Mouse (Mus musculus): ENCODE measurements around the gene Sf3a1. TPM values are rescaled to one million over a fixed set of nuclear protein-coding genes. Genes with fewer than 3 reads are reported as not detected.

Gene Sf3a1
- polyA plus RNA-seq, 1 experiment from 2014 or later = 43.1 TPM

DNA sequence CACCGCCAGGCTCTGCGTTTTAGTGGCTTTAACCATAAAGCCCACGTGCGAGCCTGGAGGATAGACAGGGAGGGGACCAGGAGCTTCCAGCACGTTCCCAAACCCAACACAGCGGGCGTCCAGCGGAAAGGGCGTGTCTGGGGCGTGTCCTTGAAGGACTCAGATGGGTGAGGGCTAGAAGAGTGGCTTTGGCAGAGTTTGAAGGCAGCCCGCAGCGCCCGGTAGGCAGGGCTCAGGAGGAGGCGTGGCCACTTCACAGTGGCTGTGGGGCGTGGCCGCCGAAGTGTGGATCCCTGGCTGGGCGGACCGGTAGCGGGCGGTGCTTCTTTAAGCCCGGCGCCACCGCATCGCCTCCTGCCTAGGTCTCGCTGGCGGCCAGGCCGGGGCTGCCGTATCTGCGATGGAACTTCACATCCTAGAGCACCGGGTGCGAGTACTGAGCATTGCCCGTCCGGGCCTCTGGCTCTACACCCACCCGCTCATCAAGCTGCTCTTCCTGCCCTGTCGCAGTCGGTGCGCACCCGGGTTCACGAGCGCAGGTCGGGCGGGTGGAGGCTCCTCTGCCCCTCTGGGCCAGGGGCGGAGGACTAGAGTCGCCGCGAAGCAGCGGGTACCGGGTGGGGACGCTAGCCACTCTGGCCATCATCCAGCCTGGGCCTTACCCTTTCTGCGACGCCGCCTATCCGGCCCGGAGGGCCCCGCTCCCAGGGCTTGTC lies 57.9 kb downstream of the Sf3a1 start, which contains the start of gene Castor1:
Castor1 (plus strand) TSS at position 312 of the 716 bp plus-strand sequence.
- peak within 1 kb of the TSS; percentile 20; the same call in 1 of the 2 replicates for H3K27ac ChIP-seq (ENCODE audit: poor library complexity, severe bottlenecking)
- peaks cover 13% of the 10 kb centered on the region; the same call in 1 of the 2 replicates for H3K27me3 ChIP-seq (replicated peaks)
- peak within 1 kb of the TSS; percentile 73 for H3K9ac ChIP-seq
- peaks cover 21% of the 10 kb centered on the region for H3K36me3 ChIP-seq
- ATAC-seq (ENCODE audit: insufficient number of reproducible peaks, low FRiP score) = peak; percentile 92
- H3K9me3 ChIP-seq (replicated peaks) = no peaks in the 10 kb centered on the region
- H3K4me2 ChIP-seq = peak within 1 kb of the TSS; percentile 88
- peaks cover 15% of the 10 kb centered on the region for H3K4me1 ChIP-seq (replicated peaks)
- WGBS = 2% methylated on average over 55 of the region's 56 CpGs
- H3K4me3 ChIP-seq = peak within 1 kb of the TSS; percentile 53

GRCm38 (mm10) chr11:4218637-4219036 lies 58.5 kb downstream of the Sf3a1 start:
- WGBS = 12% methylated on average over 6 of the region's 6 CpGs
- Histone ChIP-seq H3K4me1 (replicated peaks) (peaks cover 20% of the 10 kb centered on the region), H3K36me3 (peaks cover 16% of the 10 kb centered on the region), H3K9me3 (replicated peaks) (no peaks in the 10 kb centered on the region), H3K9ac (peak overlapping the region; percentile 73), H3K27me3 (replicated peaks) (peaks cover 13% of the 10 kb centered on the region; the same call in 1 of the 2 replicates), H3K4me3 (peak overlapping the region; percentile 53), H3K27ac (ENCODE audit: poor library complexity, severe bottlenecking) (no peak overlapping the region), H3K4me2 (peak overlapping the region; percentile 88)
- ATAC-seq (ENCODE audit: insufficient number of reproducible peaks, low FRiP score) = no peak

GRCm38 (mm10) chr11:4219317-4219751 lies 59.2 kb downstream of the Sf3a1 start:
- no peak overlapping the region for H3K27ac ChIP-seq (ENCODE audit: poor library complexity, severe bottlenecking)
- H3K4me2 ChIP-seq = no peak overlapping the region; the same call in 1 of the 2 replicates
- ATAC-seq (ENCODE audit: insufficient number of reproducible peaks, low FRiP score) = no peak
- H3K36me3 ChIP-seq = peaks cover 9% of the 10 kb centered on the region
- H3K4me3 ChIP-seq = no peak overlapping the region
- peaks cover 13% of the 10 kb centered on the region; the same call in 1 of the 2 replicates for H3K27me3 ChIP-seq (replicated peaks)
- no peak overlapping the region for H3K9ac ChIP-seq
- 7% methylated on average over 2 of the region's 2 CpGs for WGBS
- H3K4me1 ChIP-seq (replicated peaks) = peaks cover 22% of the 10 kb centered on the region
- no peaks in the 10 kb centered on the region for H3K9me3 ChIP-seq (replicated peaks)

GRCm38 (mm10) chr11:4219908-4220307 lies 59.8 kb downstream of the Sf3a1 start:
- 51% methylated on average over 9 of the region's 9 CpGs for whole genome bisulfite sequencing
- H3K9me3 ChIP-seq (replicated peaks) = no peaks in the 10 kb centered on the region
- no peak overlapping the region for H3K4me3 ChIP-seq
- peaks cover 3% of the 10 kb centered on the region for H3K36me3 ChIP-seq
- H3K4me1 ChIP-seq (replicated peaks) = peaks cover 22% of the 10 kb centered on the region
- no peak overlapping the region for H3K9ac ChIP-seq
- no peak overlapping the region for H3K4me2 ChIP-seq
- peaks cover 13% of the 10 kb centered on the region; the same call in 1 of the 2 replicates for H3K27me3 ChIP-seq (replicated peaks)
- no peak for ATAC-seq (ENCODE audit: insufficient number of reproducible peaks, low FRiP score)
- no peak overlapping the region for H3K27ac ChIP-seq (ENCODE audit: poor library complexity, severe bottlenecking)

DNA sequence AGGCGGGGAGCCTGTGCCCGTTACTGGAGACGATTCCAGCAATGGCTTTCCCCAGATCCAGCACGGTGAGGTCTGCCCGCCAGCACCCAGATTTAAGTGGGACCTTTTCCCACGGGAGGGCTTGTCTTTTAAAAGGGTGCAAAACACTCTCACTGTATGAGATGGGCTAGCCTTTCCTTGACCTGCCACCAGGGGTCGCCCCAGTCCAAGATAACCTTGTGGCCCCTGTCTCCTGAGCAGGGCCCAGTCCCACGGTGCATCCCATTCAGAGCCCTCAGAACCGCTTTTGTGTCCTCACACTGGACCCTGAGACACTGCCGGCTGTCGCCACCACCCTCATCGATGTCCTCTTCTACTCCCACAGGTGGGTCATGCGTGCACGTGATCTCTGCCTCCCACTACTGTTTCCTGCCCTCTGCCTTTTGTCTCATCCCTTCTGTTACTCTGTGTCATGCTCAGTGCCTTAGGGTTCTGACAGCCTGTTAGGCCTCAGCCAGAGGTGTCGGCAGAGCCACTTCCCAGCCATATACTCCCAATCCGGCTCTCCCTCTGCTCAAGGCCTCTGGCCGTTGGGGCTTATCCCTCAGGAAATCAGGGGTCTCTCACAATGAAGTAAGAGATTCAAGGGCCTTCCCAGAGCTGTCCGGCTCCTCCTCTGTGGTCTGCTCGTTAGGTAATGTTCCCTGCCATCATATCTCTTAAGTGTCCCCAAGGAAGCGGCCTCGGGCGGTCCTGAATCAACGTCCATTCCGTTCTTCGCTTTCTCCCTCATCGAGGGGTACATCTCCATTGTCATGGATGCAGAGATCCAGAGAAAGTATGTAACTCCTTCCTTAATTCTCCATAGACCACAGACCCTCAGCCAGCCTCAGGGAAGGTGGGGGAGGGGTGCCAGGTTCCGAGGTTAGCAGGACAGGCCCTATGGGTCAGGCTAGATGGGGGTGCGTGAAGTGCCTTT lies 60.6 kb downstream of the Sf3a1 start:
- Histone ChIP-seq H3K4me3 (no peak overlapping the region), H3K4me2 (no peak overlapping the region), H3K27me3 (replicated peaks) (peaks cover 13% of the 10 kb centered on the region; the same call in 1 of the 2 replicates), H3K9ac (no peak overlapping the region), H3K36me3 (no peaks in the 10 kb centered on the region), H3K4me1 (replicated peaks) (peaks cover 20% of the 10 kb centered on the region), H3K27ac (ENCODE audit: poor library complexity, severe bottlenecking) (no peak overlapping the region), H3K9me3 (replicated peaks) (no peaks in the 10 kb centered on the region)
- no peak for ATAC-seq (ENCODE audit: insufficient number of reproducible peaks, low FRiP score)
- WGBS = 48% methylated on average over 28 of the region's 28 CpGs

DNA sequence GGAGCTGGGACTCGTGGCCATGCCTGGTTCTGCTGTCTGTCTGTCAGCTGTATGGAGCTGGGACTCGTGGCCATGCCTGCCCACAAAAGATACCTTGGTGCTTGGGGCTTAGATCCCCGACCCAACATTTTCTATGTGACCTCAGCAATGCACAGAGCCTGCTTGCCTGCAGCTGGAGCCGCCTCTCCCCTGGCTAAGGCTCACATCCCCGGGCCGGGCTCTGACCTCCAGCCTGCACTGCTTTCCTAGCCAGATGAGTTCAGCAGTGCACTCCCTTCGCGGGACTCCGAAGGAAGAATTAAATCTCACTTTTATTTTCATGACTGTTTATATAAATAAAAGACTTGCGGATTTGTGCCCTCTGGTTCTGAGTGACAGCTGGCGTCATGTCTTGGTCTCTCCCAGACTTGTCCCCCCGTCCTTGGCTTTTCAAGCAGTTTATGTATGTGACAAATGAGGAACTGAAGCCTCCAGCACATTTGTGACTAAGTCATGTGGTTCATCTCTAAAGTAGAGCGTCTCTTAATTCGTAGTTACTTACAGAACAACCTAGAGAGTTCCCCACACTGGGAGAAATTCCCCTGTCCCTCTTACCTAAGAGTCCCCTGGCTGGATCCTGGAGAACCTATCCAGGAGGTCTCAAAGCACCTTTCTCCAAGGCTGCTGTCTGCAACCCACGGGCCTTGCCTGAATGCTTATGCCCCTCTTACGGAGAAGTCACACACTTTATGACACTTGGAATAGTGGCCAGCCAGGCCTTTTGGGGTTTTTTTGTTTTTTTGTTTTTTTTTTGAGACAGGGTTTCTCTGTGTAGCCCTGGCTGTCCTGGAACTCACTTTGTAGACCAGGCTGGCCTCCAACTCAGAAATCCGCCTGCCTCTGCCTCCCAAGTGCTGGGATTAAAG lies 62.1 kb downstream of the Sf3a1 start:
- no peak overlapping the region for H3K9ac ChIP-seq
- H3K4me1 ChIP-seq (replicated peaks) = peaks cover 12% of the 10 kb centered on the region
- 73% methylated on average over 17 of the region's 17 CpGs for WGBS
- H3K27me3 ChIP-seq (replicated peaks) = peaks cover 13% of the 10 kb centered on the region; the same call in 1 of the 2 replicates
- no peaks in the 10 kb centered on the region for H3K36me3 ChIP-seq
- no peak overlapping the region for H3K27ac ChIP-seq (ENCODE audit: poor library complexity, severe bottlenecking)
- H3K9me3 ChIP-seq (replicated peaks) = no peaks in the 10 kb centered on the region
- no peak overlapping the region for H3K4me3 ChIP-seq
- no peak overlapping the region for H3K4me2 ChIP-seq
- no peak for ATAC-seq (ENCODE audit: insufficient number of reproducible peaks, low FRiP score)

- Histone ChIP-seq H3K4me2 (0 out of 2 replicates have a peak overlapping the region, but pooled peaks have one; percentile 13), H3K4me1 (replicated peaks) (peaks cover 8% of the 10 kb centered on the region), H3K27ac (ENCODE audit: poor library complexity, severe bottlenecking) (no peak overlapping the region; the same call in 1 of the 2 replicates), H3K4me3 (peak overlapping the region; percentile 6; the same call in 1 of the 2 replicates), H3K9me3 (replicated peaks) (no peaks in the 10 kb centered on the region), H3K27me3 (replicated peaks) (peaks cover 16% of the 10 kb centered on the region; the same call in 1 of the 2 replicates), H3K36me3 (no peaks in the 10 kb centered on the region), H3K9ac (no peak overlapping the region)
- 27% methylated on average over 5 of the region's 7 CpGs for WGBS
- peak; percentile 89 for ATAC-seq (ENCODE audit: insufficient number of reproducible peaks, low FRiP score)
Measured at GRCm38 (mm10) chr11:4223393-4224188, 63.4 kb downstream of the Sf3a1 start.

DNA sequence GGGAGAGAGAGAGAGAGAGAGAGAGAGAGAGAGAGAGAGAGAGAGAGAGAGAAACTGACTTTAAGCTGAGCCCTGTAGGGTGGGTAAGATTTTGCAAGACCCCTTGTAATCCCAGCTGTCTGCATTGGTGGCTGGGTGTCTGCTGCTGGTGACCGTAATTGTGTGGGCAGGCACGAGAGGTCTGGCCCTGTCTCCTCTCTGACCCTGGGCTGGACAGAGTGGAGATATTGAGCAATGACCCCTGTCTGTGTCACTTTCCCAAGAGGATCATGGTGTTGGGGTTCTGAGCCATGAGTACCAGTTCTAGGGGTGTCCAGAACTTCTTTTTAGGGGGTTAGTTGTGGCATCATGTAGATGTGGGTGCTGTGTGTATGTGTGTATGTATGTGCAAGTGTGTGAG lies 64.1 kb downstream of the Sf3a1 start:
- no peaks in the 10 kb centered on the region for H3K9me3 ChIP-seq (replicated peaks)
- no peak overlapping the region for H3K27ac ChIP-seq (ENCODE audit: poor library complexity, severe bottlenecking)
- 28% methylated on average over 2 of the region's 2 CpGs for WGBS
- peak overlapping the region; percentile 2; the same call in 1 of the 2 replicates for H3K4me3 ChIP-seq
- H3K9ac ChIP-seq = no peak overlapping the region
- no peak for ATAC-seq (ENCODE audit: insufficient number of reproducible peaks, low FRiP score)
- H3K4me2 ChIP-seq = peak overlapping the region; percentile 28; the same call in 1 of the 2 replicates
- peaks cover 7% of the 10 kb centered on the region for H3K4me1 ChIP-seq (replicated peaks)
- peaks cover 16% of the 10 kb centered on the region; the same call in 1 of the 2 replicates for H3K27me3 ChIP-seq (replicated peaks)
- no peaks in the 10 kb centered on the region for H3K36me3 ChIP-seq

DNA sequence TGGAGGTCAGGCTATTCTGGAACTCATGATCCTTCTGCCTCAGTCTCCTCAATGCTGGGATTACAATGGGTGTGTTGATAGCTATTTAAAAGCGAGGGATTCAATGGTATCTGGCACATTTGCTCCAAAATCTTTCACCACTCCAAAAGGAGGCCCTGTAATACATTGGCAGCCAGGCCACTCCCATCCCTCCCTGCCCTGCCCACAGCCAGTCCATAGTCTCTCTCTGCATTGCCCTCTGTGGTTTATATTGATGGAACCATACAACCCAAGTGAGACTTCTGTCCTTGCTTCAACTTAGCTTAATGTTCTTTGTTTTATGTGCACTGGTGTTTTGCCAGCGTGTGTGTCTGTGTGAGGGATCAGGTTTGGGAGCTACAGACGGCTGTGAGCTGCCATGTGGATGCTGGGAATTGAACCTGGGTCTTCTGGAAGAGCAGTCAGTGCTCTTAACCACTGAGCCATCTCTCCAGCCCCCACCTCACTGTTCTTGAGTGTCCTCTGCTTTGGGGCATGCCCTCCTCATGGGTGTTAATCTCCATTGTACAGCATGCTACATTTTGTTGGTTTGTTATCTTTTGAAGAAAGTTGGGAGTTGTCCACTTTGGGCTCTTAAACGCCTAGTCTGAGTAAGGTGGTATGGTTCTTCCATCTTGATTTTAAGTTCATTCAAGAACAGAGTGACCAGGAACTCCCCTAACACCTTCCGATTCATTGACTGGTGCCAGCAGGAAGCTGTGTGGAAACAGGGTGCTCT lies 66.6 kb downstream of the Sf3a1 start:
- no peak for ATAC-seq (ENCODE audit: insufficient number of reproducible peaks, low FRiP score)
- 72% methylated on average over 5 of the region's 5 CpGs for WGBS
- H3K9ac ChIP-seq = no peak overlapping the region
- H3K4me3 ChIP-seq = no peak overlapping the region
- no peak overlapping the region for H3K27ac ChIP-seq (ENCODE audit: poor library complexity, severe bottlenecking)
- H3K4me1 ChIP-seq (replicated peaks) = peaks cover 10% of the 10 kb centered on the region
- H3K9me3 ChIP-seq (replicated peaks) = no peaks in the 10 kb centered on the region
- H3K36me3 ChIP-seq = no peaks in the 10 kb centered on the region
- no peak overlapping the region for H3K4me2 ChIP-seq
- H3K27me3 ChIP-seq (replicated peaks) = peaks cover 5% of the 10 kb centered on the region; the same call in 1 of the 2 replicates
